Mouse (Mus musculus): ENCODE measurements at regions not wholly inside any gene's neighbourhood (a gene's known extent, or its start where the extent isn't known, plus 50 kb on each side); places are given as distances from the start of the nearest gene placed in this dataset.

GRCm38 (mm10) chr10:17177503-17178278 is 545.3 kb upstream of the Cited2 start:
- intact Hi-C loops (cut with DNase I), result no loop called here
- no peak for DNase-seq

DNA sequence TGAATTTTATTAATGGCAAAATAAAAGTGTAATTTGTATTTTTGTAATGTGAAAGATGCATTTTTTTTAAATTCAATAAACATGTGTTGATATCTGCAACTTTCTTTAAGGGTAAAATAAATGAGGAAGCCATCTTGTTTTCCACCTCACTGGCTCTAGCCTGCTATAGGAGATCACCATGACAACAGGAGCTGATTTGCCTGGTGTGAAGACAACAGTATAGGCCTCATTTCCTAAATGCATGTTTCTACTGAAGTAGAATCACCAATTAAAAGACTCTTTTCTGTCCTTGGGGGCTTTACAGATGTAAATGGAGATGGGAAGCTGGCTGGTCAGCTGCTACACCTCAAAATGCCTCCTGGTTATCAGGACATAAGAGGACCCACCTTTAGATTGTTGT is 544.4 kb upstream of the Cited2 start:
- intact Hi-C loops (cut with DNase I), result no loop called here
- no peak for DNase-seq

- DNase-seq, result no peak
- intact Hi-C loops (cut with DNase I), result no loop called here
Measured at GRCm38 (mm10) chr10:17184418-17184817, 538.6 kb upstream of the Cited2 start.

- intact Hi-C loops (cut with DNase I), result no loop called here
- DNase-seq, result peak in 1 of 2 experiments; percentile 11
Measured at GRCm38 (mm10) chr10:17196205-17196604, 526.8 kb upstream of the Cited2 start.

- no peak for DNase-seq
Measured at GRCm38 (mm10) chr10:17196636-17197035, 526.4 kb upstream of the Cited2 start.

GRCm38 (mm10) chr10:17200524-17201426 is 522.2 kb upstream of the Cited2 start:
- intact Hi-C loops (cut with DNase I), result no loop called here
- peak in 1 of 2 experiments; percentile 9 for DNase-seq

More at GRCm38 (mm10) chr10:17196636-17197035, 526.4 kb upstream of the Cited2 start:
- intact Hi-C loops (cut with DNase I), result no loop called here

GRCm38 (mm10) chr10:17201427-17201745 is 521.6 kb upstream of the Cited2 start:
- DNase-seq, result peak in 1 of 2 experiments; percentile 21
- intact Hi-C loops (cut with DNase I), result no loop called here

GRCm38 (mm10) chr10:17202556-17203415 is 520.2 kb upstream of the Cited2 start:
- intact Hi-C loops (cut with DNase I), result no loop called here
- peak in 1 of 2 experiments; percentile 8 for DNase-seq

DNA sequence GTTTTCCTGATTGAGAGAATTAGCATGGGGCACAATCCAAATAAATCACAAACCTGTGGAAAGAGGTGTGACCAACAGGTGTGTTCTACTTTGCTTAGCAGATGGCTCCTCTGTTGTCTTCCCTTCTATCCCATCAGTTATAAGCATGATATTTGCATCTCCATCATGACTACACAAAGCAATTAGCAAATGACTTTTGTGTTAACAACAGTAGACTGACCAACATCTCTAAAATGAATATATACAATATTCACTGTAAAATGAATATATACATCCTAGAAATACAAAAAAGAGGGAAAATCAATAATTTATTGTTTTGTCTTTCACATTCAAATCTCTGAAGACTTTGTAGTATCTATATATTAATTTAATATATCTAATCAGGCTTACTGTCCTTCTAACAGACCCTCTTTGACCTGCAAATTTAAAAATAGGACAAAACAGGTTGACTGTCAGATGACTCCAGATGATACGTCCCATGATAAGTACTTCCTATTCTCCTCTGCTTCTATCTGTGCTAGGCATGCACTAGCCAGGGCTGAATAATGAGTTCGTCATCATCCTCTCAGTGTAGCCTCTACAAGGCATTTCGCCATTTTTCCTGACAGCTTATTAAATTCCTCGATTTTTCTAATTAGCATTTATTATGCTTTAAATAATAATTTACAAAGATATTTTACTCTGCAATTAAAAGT is 519.5 kb upstream of the Cited2 start:
- no peak for DNase-seq
- intact Hi-C loops (cut with DNase I), result no loop called here

DNA sequence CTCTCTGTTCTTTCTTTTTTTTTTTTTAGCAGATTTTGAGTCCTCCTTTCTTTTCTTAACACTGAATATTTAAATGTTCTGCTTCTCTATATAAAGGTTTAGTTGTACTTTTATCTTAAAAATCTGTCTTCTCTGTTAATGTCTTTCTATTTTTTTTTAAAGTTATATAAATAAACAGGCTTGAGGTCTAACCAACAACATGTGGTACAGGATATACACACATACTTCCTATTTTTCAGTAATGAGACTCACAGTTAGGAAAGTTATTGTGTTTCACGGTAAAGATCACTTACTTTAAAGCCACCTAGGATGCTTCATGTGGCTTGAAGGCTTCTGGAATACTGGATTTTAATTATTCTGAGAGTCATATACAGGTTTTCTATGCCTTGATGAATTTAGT is 518.9 kb upstream of the Cited2 start:
- intact Hi-C loops (cut with DNase I), result no loop called here
- no peak for DNase-seq

DNA sequence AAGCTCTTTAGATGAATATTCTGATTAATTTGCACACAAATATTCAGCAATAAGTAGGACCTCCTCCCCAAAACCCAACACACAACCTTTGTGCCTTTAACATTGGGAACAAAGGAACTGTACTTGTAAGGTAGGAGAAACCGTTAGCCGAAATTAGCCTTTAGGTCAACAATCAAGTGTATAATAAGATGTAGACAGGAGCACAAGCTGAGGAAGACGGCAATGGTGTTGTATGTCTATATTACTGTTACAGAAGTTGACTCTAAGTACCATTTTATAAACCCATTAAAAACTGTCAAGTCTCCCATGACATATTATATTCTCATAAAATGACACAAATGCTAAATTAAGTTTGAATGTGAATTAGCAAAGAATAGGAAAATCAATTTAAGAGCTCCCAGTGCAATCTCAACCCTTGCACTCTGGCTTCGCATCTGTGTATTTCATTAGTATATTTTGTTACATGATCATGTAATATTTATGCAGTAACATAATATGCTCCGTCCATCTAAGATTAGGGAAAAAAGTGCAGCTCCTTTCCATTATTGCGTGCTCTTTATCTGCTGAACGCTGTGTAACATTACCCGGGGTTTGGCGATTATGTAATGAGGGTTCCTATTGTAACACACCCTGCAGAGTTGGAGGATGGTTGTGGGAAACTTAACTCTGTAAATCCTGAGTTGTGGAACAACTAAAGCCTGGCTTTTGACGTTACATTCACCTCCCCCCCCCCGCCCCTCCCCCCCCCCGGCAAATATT is 510.3 kb upstream of the Cited2 start:
- DNase-seq, result peak in 1 of 2 experiments; percentile 10
- intact Hi-C loops (cut with DNase I), result no loop called here

GRCm38 (mm10) chr10:17213310-17214064 is 509.5 kb upstream of the Cited2 start:
- intact Hi-C loops (cut with DNase I), result no loop called here
- DNase-seq, result no peak

DNA sequence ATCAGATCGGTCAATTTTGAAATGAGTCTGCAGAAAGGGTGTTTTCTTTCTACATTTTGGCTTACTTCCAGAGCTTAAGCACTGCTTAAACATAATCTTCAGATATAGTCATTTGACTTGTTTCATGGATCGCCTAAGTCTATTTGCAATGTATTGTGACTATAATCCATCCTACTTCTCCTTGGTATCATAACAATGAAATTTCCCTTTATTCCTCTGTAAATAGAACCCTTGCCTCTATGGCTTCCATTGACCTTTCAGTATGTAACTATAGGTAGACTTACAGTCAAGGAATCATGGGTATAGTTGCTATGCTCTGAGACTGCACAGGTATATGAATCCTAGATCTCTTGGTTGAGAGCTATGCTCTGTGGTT is 509.0 kb upstream of the Cited2 start:
- intact Hi-C loops (cut with DNase I), result no loop called here
- no peak for DNase-seq

GRCm38 (mm10) chr10:17215029-17215428 is 508.0 kb upstream of the Cited2 start:
- intact Hi-C loops (cut with DNase I), result no loop called here
- DNase-seq, result no peak

- no peak for DNase-seq
- intact Hi-C loops (cut with DNase I), result loop anchor here (10.0 kb wide), 1 partner anchor 503 kb away; the partner anchor contains the start of gene Cited2
Measured at GRCm38 (mm10) chr10:17221495-17221894, 501.5 kb upstream of the Cited2 start.

- DNase-seq, result no peak
- intact Hi-C loops (cut with DNase I), result loop anchor here (10.0 kb wide), 1 partner anchor 499 kb away; the partner anchor contains the start of gene Cited2
Measured at GRCm38 (mm10) chr10:17225727-17226126, 497.3 kb upstream of the Cited2 start.

GRCm38 (mm10) chr10:17230040-17230818 is 492.8 kb upstream of the Cited2 start:
- intact Hi-C loops (cut with DNase I), result loop anchor here (5.0 kb wide), 1 partner anchor 98 kb away; no protein-coding TSS in a partner anchor
- DNase-seq, result no peak

All from heart, postnatal 36 days (tissue).